Mouse (Mus musculus): ENCODE data around the gene C87436.

GRCm38 (mm10) chr6:86509194-86509865, 71.2 kb downstream of the C87436 start:
- no peak for TF ChIP-seq CTCF (IDR thresholded peaks at IDR 0.05; ENCODE audit: borderline replicate concordance, insufficient read depth, low read depth, low read length)
- no peak for TF ChIP-seq POLR2A (IDR thresholded peaks at IDR 0.05; ENCODE audit: borderline replicate concordance, insufficient read depth, low read length)

Data from cerebellum, adult 2 months (tissue).